Mouse (Mus musculus): ENCODE measurements around the gene Col11a2. TPM values are rescaled to one million over a fixed set of nuclear protein-coding genes. Genes with fewer than 3 reads are reported as not detected.

Col11a2 gene
- polyA plus RNA-seq, 1 experiment from 2014 or later = 4.4 TPM

- WGBS = 1% methylated on average over 41 of the region's 58 CpGs
- Histone ChIP-seq H3K4me3 (ENCODE audit: low read depth, low read length) (peak within 1 kb of the TSS; percentile 92), H3K27ac (ENCODE audit: low read length) (peak within 1 kb of the TSS; percentile 99), H3K27me3 (ENCODE audit: control insufficient read depth, insufficient read depth, low read depth, low read length) (no peaks in the 10 kb centered on the region), H3K36me3 (ENCODE audit: control insufficient read depth, insufficient read depth, low read length) (peaks cover 13% of the 10 kb centered on the region), H3K9ac (ENCODE audit: low read depth, low read length) (peak within 1 kb of the TSS; percentile 92), H3K4me1 (ENCODE audit: control insufficient read depth, insufficient read depth, low read length) (peaks cover 44% of the 10 kb centered on the region), H3K4me2 (ENCODE audit: low read length) (peak within 1 kb of the TSS; percentile 97), H3K9me3 (replicated peaks; ENCODE audit: control insufficient read depth, low read length, poor library complexity, severe bottlenecking) (no peaks in the 10 kb centered on the region)
- ATAC-seq = peak; percentile 79
Observed at GRCm38 (mm10) chr17:34024317-34024821, 14.9 kb upstream of the Col11a2 start, which contains the start of gene Ring1. Gene Ring1 (minus strand): TSS chr17:34024680.

DNA sequence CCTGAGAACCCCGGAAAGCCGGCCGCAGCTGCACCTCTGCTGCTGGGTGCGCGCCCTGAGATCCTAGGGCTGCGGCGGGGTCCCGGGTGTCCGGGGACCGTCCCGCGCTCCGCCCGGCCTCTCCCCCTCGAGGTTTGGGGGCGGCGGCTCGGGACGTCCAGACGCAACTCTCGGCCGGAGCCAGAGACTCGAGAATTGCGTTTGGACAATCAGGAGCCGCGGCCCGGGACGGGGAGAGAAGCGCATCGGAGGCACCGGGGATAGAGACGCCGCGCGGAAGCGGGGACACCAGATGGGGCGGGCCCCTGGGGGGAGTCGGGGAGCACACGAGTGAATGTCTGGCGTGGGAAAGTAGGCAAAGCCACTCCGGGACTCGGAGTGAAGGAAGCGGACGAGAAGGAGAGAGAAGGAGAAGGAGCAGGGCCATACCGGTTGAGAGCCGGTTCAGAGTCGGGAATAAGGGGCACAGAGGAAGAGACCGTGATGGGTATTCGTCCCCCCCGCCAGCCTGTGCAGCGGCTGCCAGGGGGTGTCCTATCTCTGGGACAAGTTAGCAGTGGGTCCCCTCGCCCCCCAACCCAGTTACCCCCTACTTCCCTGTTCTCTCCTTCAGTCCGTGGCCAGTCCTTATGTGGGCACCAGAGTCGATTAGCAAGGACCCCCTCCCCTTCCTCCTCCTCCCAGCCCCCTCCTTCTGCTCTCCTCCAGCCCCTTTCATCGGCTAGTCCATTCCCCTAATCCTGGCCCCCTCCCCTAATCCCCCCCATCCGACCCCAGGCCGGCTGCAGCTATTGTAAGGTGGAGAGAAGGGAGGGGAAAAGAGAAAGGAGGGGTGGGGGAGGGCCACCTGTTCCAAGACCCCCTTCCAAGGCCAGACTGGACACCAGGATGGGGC is 14.1 kb upstream of the Col11a2 start:
- H3K4me1 ChIP-seq (ENCODE audit: control insufficient read depth, insufficient read depth, low read length) = peaks cover 50% of the 10 kb centered on the region
- under 1% methylated on average over 56 of the region's 57 CpGs for WGBS
- H3K27ac ChIP-seq (ENCODE audit: low read length) = peak overlapping the region; percentile 99
- H3K4me2 ChIP-seq (ENCODE audit: low read length) = peak overlapping the region; percentile 97
- H3K27me3 ChIP-seq (ENCODE audit: control insufficient read depth, insufficient read depth, low read depth, low read length) = no peaks in the 10 kb centered on the region
- peaks cover 16% of the 10 kb centered on the region for H3K36me3 ChIP-seq (ENCODE audit: control insufficient read depth, insufficient read depth, low read length)
- H3K9ac ChIP-seq (ENCODE audit: low read depth, low read length) = peak overlapping the region; percentile 92
- H3K9me3 ChIP-seq (replicated peaks; ENCODE audit: control insufficient read depth, low read length, poor library complexity, severe bottlenecking) = no peaks in the 10 kb centered on the region
- peak overlapping the region; percentile 92 for H3K4me3 ChIP-seq (ENCODE audit: low read depth, low read length)
- peak; percentile 2 for ATAC-seq

DNA sequence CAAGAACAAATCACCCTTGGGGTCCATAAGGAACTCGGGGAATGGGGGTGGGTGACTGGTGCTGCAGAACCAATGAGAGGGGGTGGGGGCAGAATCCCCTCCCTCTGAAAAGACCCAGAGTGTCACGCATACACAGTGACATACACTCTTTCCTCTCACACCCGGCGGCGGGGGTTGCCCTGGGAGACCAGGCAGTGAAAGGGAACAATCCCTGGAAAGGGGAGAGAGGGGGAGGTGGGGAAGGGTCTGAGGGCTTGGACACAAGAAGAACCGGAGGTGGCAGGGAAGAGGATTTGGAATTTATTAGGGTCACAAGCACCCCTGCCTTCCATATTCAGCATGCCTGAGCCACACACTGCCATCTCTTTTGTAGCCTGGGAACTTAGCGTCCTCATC is 13.5 kb upstream of the Col11a2 start:
- Histone ChIP-seq H3K27me3 (ENCODE audit: control insufficient read depth, insufficient read depth, low read depth, low read length) (no peaks in the 10 kb centered on the region), H3K4me3 (ENCODE audit: low read depth, low read length) (peak overlapping the region; percentile 92), H3K4me2 (ENCODE audit: low read length) (peak overlapping the region; percentile 97), H3K36me3 (ENCODE audit: control insufficient read depth, insufficient read depth, low read length) (peaks cover 14% of the 10 kb centered on the region), H3K9ac (ENCODE audit: low read depth, low read length) (peak overlapping the region; percentile 92), H3K4me1 (ENCODE audit: control insufficient read depth, insufficient read depth, low read length) (peaks cover 57% of the 10 kb centered on the region), H3K27ac (ENCODE audit: low read length) (peak overlapping the region; percentile 99), H3K9me3 (replicated peaks; ENCODE audit: control insufficient read depth, low read length, poor library complexity, severe bottlenecking) (no peaks in the 10 kb centered on the region)
- peak; percentile 1; the same call in 1 of the 2 replicates for ATAC-seq
- 1% methylated on average over 7 of the region's 7 CpGs for WGBS

- H3K4me2 ChIP-seq (ENCODE audit: low read length) = peak overlapping the region; percentile 97
- no peak for ATAC-seq
- H3K27me3 ChIP-seq (ENCODE audit: control insufficient read depth, insufficient read depth, low read depth, low read length) = no peaks in the 10 kb centered on the region
- no peaks in the 10 kb centered on the region for H3K9me3 ChIP-seq (replicated peaks; ENCODE audit: control insufficient read depth, low read length, poor library complexity, severe bottlenecking)
- peak overlapping the region; percentile 92; the same call in 1 of the 2 replicates for H3K9ac ChIP-seq (ENCODE audit: low read depth, low read length)
- peaks cover 13% of the 10 kb centered on the region for H3K36me3 ChIP-seq (ENCODE audit: control insufficient read depth, insufficient read depth, low read length)
- H3K4me3 ChIP-seq (ENCODE audit: low read depth, low read length) = peak overlapping the region; percentile 14; the same call in 1 of the 2 replicates
- 14% methylated on average over 2 of the region's 2 CpGs for WGBS
- H3K27ac ChIP-seq (ENCODE audit: low read length) = peak overlapping the region; percentile 76
- peaks cover 58% of the 10 kb centered on the region for H3K4me1 ChIP-seq (ENCODE audit: control insufficient read depth, insufficient read depth, low read length)
Observed at GRCm38 (mm10) chr17:34026221-34026620, 13.0 kb upstream of the Col11a2 start.

GRCm38 (mm10) chr17:34026917-34027655 is 12.2 kb upstream of the Col11a2 start:
- H3K27ac ChIP-seq (ENCODE audit: low read length) = peak overlapping the region; percentile 78
- 3% methylated on average over 34 of the region's 36 CpGs for WGBS
- peak overlapping the region; percentile 81 for H3K9ac ChIP-seq (ENCODE audit: low read depth, low read length)
- H3K4me1 ChIP-seq (ENCODE audit: control insufficient read depth, insufficient read depth, low read length) = peaks cover 58% of the 10 kb centered on the region
- ATAC-seq = no peak
- H3K4me3 ChIP-seq (ENCODE audit: low read depth, low read length) = peak overlapping the region; percentile 54
- peaks cover 8% of the 10 kb centered on the region for H3K36me3 ChIP-seq (ENCODE audit: control insufficient read depth, insufficient read depth, low read length)
- H3K4me2 ChIP-seq (ENCODE audit: low read length) = peak overlapping the region; percentile 97
- H3K27me3 ChIP-seq (ENCODE audit: control insufficient read depth, insufficient read depth, low read depth, low read length) = no peaks in the 10 kb centered on the region
- H3K9me3 ChIP-seq (replicated peaks; ENCODE audit: control insufficient read depth, low read length, poor library complexity, severe bottlenecking) = no peaks in the 10 kb centered on the region

GRCm38 (mm10) chr17:34027656-34028223 is 11.5 kb upstream of the Col11a2 start, which contains the start of gene H2-Ke6:
Gene H2-Ke6 (minus strand): TSS chr17:34028060.
- Histone ChIP-seq H3K27ac (ENCODE audit: low read length) (peak within 1 kb of the TSS; percentile 78), H3K4me1 (ENCODE audit: control insufficient read depth, insufficient read depth, low read length) (peaks cover 61% of the 10 kb centered on the region), H3K27me3 (ENCODE audit: control insufficient read depth, insufficient read depth, low read depth, low read length) (no peaks in the 10 kb centered on the region), H3K4me3 (ENCODE audit: low read depth, low read length) (peak within 1 kb of the TSS; percentile 54), H3K36me3 (ENCODE audit: control insufficient read depth, insufficient read depth, low read length) (peaks cover 8% of the 10 kb centered on the region), H3K4me2 (ENCODE audit: low read length) (peak within 1 kb of the TSS; percentile 97), H3K9ac (ENCODE audit: low read depth, low read length) (peak within 1 kb of the TSS; percentile 81), H3K9me3 (replicated peaks; ENCODE audit: control insufficient read depth, low read length, poor library complexity, severe bottlenecking) (no peaks in the 10 kb centered on the region)
- WGBS = under 1% methylated on average over 48 of the region's 49 CpGs
- peak; percentile 70 for ATAC-seq

DNA sequence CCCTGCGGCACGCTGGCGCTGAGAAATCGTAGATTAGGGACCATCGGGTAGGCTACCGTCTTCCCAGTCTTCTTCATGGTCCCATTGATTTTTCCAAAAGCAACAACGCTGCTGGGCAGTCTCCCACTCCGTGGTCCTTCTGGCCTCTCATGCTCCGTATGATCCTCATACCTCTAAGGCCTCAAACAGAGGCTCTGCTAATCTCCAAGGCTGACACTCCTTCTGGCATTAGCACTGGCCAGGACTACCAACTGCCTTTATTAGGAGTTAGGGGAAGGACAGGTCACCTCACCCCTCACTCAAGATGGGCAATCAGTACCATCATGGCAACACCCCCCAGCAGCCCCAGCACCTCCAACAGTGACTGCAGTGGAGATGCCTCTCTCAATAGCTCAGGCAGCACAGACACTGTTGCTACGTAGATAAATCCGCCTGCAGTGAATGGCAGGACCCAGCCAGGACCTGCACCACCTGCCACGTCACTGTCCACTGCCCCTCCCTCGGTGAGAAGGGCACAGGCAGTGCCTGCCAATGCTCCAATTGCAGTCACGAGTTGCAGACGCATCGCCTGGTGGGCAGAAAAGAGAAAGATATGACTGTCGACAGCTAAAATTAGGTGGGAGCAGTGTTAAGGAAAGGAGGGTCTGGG is 10.6 kb upstream of the Col11a2 start:
- Histone ChIP-seq H3K4me3 (ENCODE audit: low read depth, low read length) (0 out of 2 replicates have a peak overlapping the region, but pooled peaks have one; percentile 54), H3K27me3 (ENCODE audit: control insufficient read depth, insufficient read depth, low read depth, low read length) (no peaks in the 10 kb centered on the region), H3K9ac (ENCODE audit: low read depth, low read length) (no peak overlapping the region), H3K36me3 (ENCODE audit: control insufficient read depth, insufficient read depth, low read length) (peaks cover 8% of the 10 kb centered on the region), H3K4me1 (ENCODE audit: control insufficient read depth, insufficient read depth, low read length) (peaks cover 62% of the 10 kb centered on the region), H3K27ac (ENCODE audit: low read length) (peak overlapping the region; percentile 78), H3K9me3 (replicated peaks; ENCODE audit: control insufficient read depth, low read length, poor library complexity, severe bottlenecking) (no peaks in the 10 kb centered on the region), H3K4me2 (ENCODE audit: low read length) (peak overlapping the region; percentile 97; the same call in 1 of the 2 replicates)
- 34% methylated on average over 17 of the region's 17 CpGs for WGBS
- no peak for ATAC-seq
